In genomic region chr7:12949032-12949871, GRCm38 (mm10) we compare ENCODE assay signal across 8 mouse cellular contexts. TPM values are rescaled to one million over a fixed set of nuclear protein-coding genes. Genes with fewer than 3 reads are reported as not detected.
A peak's percentile ranks its signal among the peaks of the same experiment; 100 is the strongest.
DNase-seq lines count a peak whose midpoint lies in the region; ATAC-seq lines count a peak whose summit lies in the region.

No protein-coding gene starts in this region.

- H3K9ac ChIP-seq in hindbrain, embryonic 16.5 days (ENCODE audit: low read depth, low read length) = peak overlapping the region; percentile 72

- H3K36me3 ChIP-seq in hindbrain, embryonic 16.5 days (ENCODE audit: control insufficient read depth, insufficient read depth, low read length) = no peaks in the 10 kb centered on the region
- H3K36me3 ChIP-seq in macrophage (ENCODE audit: inconsistent target) = no peaks in the 10 kb centered on the region

- H3K27ac ChIP-seq in hindbrain, embryonic 16.5 days (ENCODE audit: low read depth, low read length) = peak overlapping the region; percentile 83
- H3K27ac ChIP-seq in macrophage = peak overlapping the region; percentile 45

- peak overlapping the region; percentile 93 for H3K4me2 ChIP-seq in hindbrain, embryonic 16.5 days (ENCODE audit: low read length)

- H3K9me3 ChIP-seq in hindbrain, embryonic 16.5 days (ENCODE audit: control insufficient read depth, low read length) = no peaks in the 10 kb centered on the region

- peak; percentile 96 for DNase-seq in T-cell, adult 2 months (ENCODE audit: low spot score)
- peak; percentile 91 to 96 for DNase-seq in cerebellum, postnatal 36 days
- peak; percentile 94 to 99 for DNase-seq in frontal cortex, postnatal 36 days (ENCODE audit: low spot score in 2 of 2)
- DNase-seq in left cerebral cortex, adult 18-20 months (ENCODE audit: low spot score in 2 of 2) = peak; percentile 94 to 97
- DNase-seq in right cerebral cortex, adult 18-20 months = peak; percentile 98
- DNase-seq in urinary bladder, postnatal 10 days (ENCODE audit: low spot score) = peak; percentile 73

- no peaks in the 10 kb centered on the region for H3K79me2 ChIP-seq in macrophage (ENCODE audit: inconsistent target)

- WGBS in hindbrain, embryonic 16.5 days = 8% methylated on average over 35 of the region's 35 CpGs
- 9% methylated on average over 35 of the region's 35 CpGs for WGBS in macrophage (ENCODE audit: missing documents)

- peak overlapping the region; percentile 48 for H3K4me3 ChIP-seq in hindbrain, embryonic 16.5 days (ENCODE audit: low read length)
- H3K4me3 ChIP-seq in macrophage (ENCODE audit: inconsistent target) = peak overlapping the region; percentile 53

- H3K4me1 ChIP-seq in hindbrain, embryonic 16.5 days (ENCODE audit: control insufficient read depth, insufficient read depth, low read depth, low read length) = peaks cover 9% of the 10 kb centered on the region

- no peaks in the 10 kb centered on the region for H3K27me3 ChIP-seq in hindbrain, embryonic 16.5 days (replicated peaks; ENCODE audit: control insufficient read depth, insufficient read depth, low read length)

- ATAC-seq in hindbrain, embryonic 16.5 days = peak; percentile 98

RNA-seq across cellular contexts. Expression of gene Zfp324, which starts 16.4 kb away (rescaled TPM):
- polyA plus RNA-seq in hindbrain, embryonic 16.5 days (2015; fragmentation: Nextera tagmentation; extraction: Ambion mirVana) = 11.9 and 13.5 TPM in 2 replicates
- 1 to 10 TPM; 9.4 to 9.6 TPM for total RNA-seq in left cerebral cortex, adult 18-20 months (2021)
- 10 to 100 TPM in 6 of 26 experiments, 1 to 10 TPM in 13, under 1 TPM in 7; 0.31 to 16.5 (median 3.4) TPM for total RNA-seq in macrophage (2018; cell fraction: chromatin; rRNA removed)
- total RNA-seq in macrophage (2018; cell fraction: cytosol; rRNA removed) = 1 to 10 TPM in 23 of 26 experiments, under 1 TPM in 3; 0.43 to 6.6 (median 4.0) TPM
- 10 to 100 TPM in 4 of 26 experiments, 1 to 10 TPM in 18, under 1 TPM in 4; 0.29 to 11.3 (median 4.2) TPM for total RNA-seq in macrophage (2018; cell fraction: nucleus; rRNA removed)
- polyA plus RNA-seq in macrophage (2018) = 3.0 to 3.7 TPM (median 3.1 TPM) in 3 replicates

RNA-seq across cellular contexts. Expression of gene Rnf225, which starts 22.0 kb away (rescaled TPM):
- polyA plus RNA-seq in hindbrain, embryonic 16.5 days (2015; fragmentation: Nextera tagmentation; extraction: Ambion mirVana) = 1.2 and 1.3 TPM in 2 replicates
- under 1 TPM; 0.59 to 0.60 TPM for total RNA-seq in left cerebral cortex, adult 18-20 months (2021)
- total RNA-seq in macrophage (2018; cell fraction: chromatin; rRNA removed) = 1 to 10 TPM in 2 of 26 experiments, under 1 TPM in 21, not detected in 3; 0.23 to 1.8 (median 0.57) TPM
- under 1 TPM in 22 of 26 experiments, not detected in 4; 0.03 to 0.65 (median 0.19) TPM for total RNA-seq in macrophage (2018; cell fraction: cytosol; rRNA removed)
- total RNA-seq in macrophage (2018; cell fraction: nucleus; rRNA removed) = 1 to 10 TPM in 3 of 26 experiments, under 1 TPM in 22, not detected in 1; 0.15 to 2.6 (median 0.51) TPM
- polyA plus RNA-seq in macrophage (2018) = 0.07 TPM in 1 of 3 replicates, not detected in the others

RNA-seq across cellular contexts. Expression of gene Rps5, which starts 27.2 kb away (rescaled TPM):
- 564 and 566 TPM in 2 replicates for polyA plus RNA-seq in hindbrain, embryonic 16.5 days (2015; fragmentation: Nextera tagmentation; extraction: Ambion mirVana)
- 100 to 1,000 TPM; 402 to 450 TPM for total RNA-seq in left cerebral cortex, adult 18-20 months (2021)
- 100 to 1,000 TPM in 1 of 26 experiments, 10 to 100 TPM in 25; 16.7 to 174 (median 41.9) TPM for total RNA-seq in macrophage (2018; cell fraction: chromatin; rRNA removed)
- 100 to 1,000 TPM; 545 to 842 (median 655) TPM for total RNA-seq in macrophage (2018; cell fraction: cytosol; rRNA removed)
- total RNA-seq in macrophage (2018; cell fraction: nucleus; rRNA removed) = 100 to 1,000 TPM in 13 of 26 experiments, 10 to 100 TPM in 13; 43.6 to 163 (median 99.3) TPM
- polyA plus RNA-seq in macrophage (2018) = 260 to 917 TPM (median 815 TPM) in 3 replicates

RNA-seq across cellular contexts. Expression of gene Zfp446, which starts 28.4 kb away (rescaled TPM):
- 11.9 and 12.4 TPM in 2 replicates for polyA plus RNA-seq in hindbrain, embryonic 16.5 days (2015; fragmentation: Nextera tagmentation; extraction: Ambion mirVana)
- total RNA-seq in left cerebral cortex, adult 18-20 months (2021) = 1 to 10 TPM; 7.9 to 8.1 TPM
- total RNA-seq in macrophage (2018; cell fraction: chromatin; rRNA removed) = 10 to 100 TPM in 1 of 26 experiments, 1 to 10 TPM in 22, under 1 TPM in 3; 0.53 to 10.4 (median 4.5) TPM
- total RNA-seq in macrophage (2018; cell fraction: cytosol; rRNA removed) = 1 to 10 TPM in 23 of 26 experiments, under 1 TPM in 3; 0.57 to 2.7 (median 1.9) TPM
- total RNA-seq in macrophage (2018; cell fraction: nucleus; rRNA removed) = 1 to 10 TPM in 25 of 26 experiments, under 1 TPM in 1; 0.69 to 9.5 (median 3.7) TPM
- 1.6 to 1.8 TPM (median 1.7 TPM) in 3 replicates for polyA plus RNA-seq in macrophage (2018)

RNA-seq across cellular contexts. Expression of gene Slc27a5, which starts 48.7 kb away (rescaled TPM):
- 0.38 and 0.46 TPM in 2 replicates for polyA plus RNA-seq in hindbrain, embryonic 16.5 days (2015; fragmentation: Nextera tagmentation; extraction: Ambion mirVana)
- under 1 TPM in 1 of 2 experiments, not detected in 1; 0.28 TPM for total RNA-seq in left cerebral cortex, adult 18-20 months (2021)
- not detected for total RNA-seq in macrophage (2018; cell fraction: chromatin; rRNA removed)
- total RNA-seq in macrophage (2018; cell fraction: cytosol; rRNA removed) = not detected
- under 1 TPM in 1 of 26 experiments, not detected in 25; 0.82 TPM for total RNA-seq in macrophage (2018; cell fraction: nucleus; rRNA removed)
- polyA plus RNA-seq in macrophage (2018) = not detected in 3 replicates

Comparison
In these comparisons a context has a peak if more than half of its experiments do, and no peak if none do; other contexts are left out.
1. Peak in every context shown above with its lines: DNase-seq, ATAC-seq, H3K4me3 ChIP-seq and H3K27ac ChIP-seq.